Mouse (Mus musculus) bone marrow, adult 2 months (tissue): ENCODE measurements at regions not wholly inside any gene's neighbourhood (a gene's known extent, or its start where the extent isn't known, plus 50 kb on each side); places are given as distances from the start of the nearest gene placed in this dataset.

Experiments
- CTCF ChIP-seq: fragments of 200-500 bp; IDR thresholded peaks from 2 replicates; pipeline ENCODE4 v1.5.1; 2011; ENCODE audit warnings: low read length, control low read depth; ENCODE audit not compliant: control insufficient read depth, insufficient read depth
- POLR2A ChIP-seq: fragments of 200-500 bp; IDR thresholded peaks from 2 replicates; pipeline ENCODE4 v1.6.1; 2011; ENCODE audit warnings: low read depth, mild to moderate bottlenecking, control low read depth, low read length, borderline replicate concordance; ENCODE audit not compliant: control insufficient read depth

DNA sequence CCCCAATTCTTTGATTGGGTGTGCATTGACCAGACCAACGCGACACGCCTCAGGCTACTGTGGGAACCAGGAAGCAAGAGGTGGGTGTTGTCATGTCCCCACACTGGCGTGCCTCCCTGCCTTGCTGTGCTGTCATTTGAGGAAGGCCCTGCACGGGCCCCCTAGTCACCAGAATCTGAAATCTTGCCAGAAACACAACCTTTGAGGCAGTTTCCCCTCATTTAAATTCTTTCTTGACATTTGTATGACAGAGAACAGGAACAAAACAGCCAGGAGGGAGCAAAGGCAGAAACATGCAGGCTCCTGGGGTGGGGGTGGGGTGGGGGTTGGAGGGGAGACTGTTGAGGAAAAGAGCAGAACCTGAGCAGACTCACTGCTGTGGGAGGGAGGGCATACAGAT lies 309.5 kb downstream of the Mroh4 start:
- no peak for TF ChIP-seq POLR2A
- no peak for TF ChIP-seq CTCF
